Mouse (Mus musculus) heart, adult 2 months (tissue): ENCODE results near the gene Naa35.

Experiments used
- CTCF ChIP-seq: fragments of 200-600 bp; IDR thresholded peaks from 2 replicates; pipeline ENCODE4 v1.8.1; 2022; ENCODE audit warnings: antibody characterized with exemption, mild to moderate bottlenecking, moderate library complexity
- POLR2A ChIP-seq: fragments of 200-500 bp; IDR thresholded peaks from 2 replicates; pipeline ENCODE4 v1.6.1; 2011; ENCODE audit warnings: mild to moderate bottlenecking, low read depth, low read length, control low read depth; ENCODE audit not compliant: insufficient read depth

DNA sequence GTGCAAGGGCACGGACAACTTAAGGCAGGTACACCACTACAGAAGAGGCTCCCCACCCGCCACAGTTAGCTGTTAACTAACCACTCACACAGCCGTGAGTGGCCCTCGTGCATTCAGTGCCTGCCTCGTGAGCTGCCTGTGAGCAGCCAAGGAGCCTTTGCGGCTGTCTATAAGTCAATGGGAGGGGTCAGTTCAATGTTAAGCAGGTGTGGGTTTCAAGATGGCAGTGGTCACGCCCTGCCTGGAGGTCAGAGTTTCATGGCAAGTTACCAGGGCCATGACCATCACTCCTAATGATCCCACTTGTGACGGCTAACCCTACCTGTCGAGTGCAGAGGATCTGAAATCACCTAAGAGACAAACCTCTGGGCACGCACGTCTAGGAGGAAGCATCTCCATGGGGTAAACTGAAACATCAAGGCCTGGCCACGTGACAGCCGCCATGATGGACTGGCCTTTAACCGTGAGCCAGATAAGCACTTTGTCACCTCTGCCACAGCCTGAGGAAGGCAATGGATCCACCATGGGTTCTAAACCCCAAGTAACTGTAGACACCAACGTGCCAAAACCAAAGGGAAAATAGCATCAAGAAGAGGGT, 70.8 kb downstream of the Naa35 start:
- no peak for TF ChIP-seq CTCF
- no peak for TF ChIP-seq POLR2A
